Mouse (Mus musculus) myocyte (in vitro differentiated cells): ENCODE data around the gene Ganab.

ENCODE experiments used
- CEBPB ChIP-seq: IDR thresholded peaks from 2 replicates; pipeline ENCODE4 v1.6.1; 2011; ENCODE audit warnings: mild to moderate bottlenecking, moderate library complexity; ENCODE audit not compliant: poor library complexity, insufficient read depth, severe bottlenecking
- E2F4 ChIP-seq: IDR thresholded peaks from one replicate; pipeline ENCODE4 v1.6.1; 2011; ENCODE audit warnings: mild to moderate bottlenecking, control low read depth, moderate library complexity; ENCODE audit not compliant: insufficient read depth
- MAX ChIP-seq: IDR thresholded peaks from one replicate; pipeline ENCODE4 v1.6.1; 2011; ENCODE audit warnings: low read depth, mild to moderate bottlenecking, control low read depth
- MYOD1 ChIP-seq, 3 experiments: IDR thresholded peaks; one replicate each; pipeline ENCODE4 v1.6.1; 2011; ENCODE audit warnings: control low read depth in 2 of 3, low read depth in 2 of 3, mild to moderate bottlenecking in 2 of 3, moderate library complexity in 1 of 3; ENCODE audit not compliant: insufficient read length in 2 of 3, control insufficient read depth in 1 of 3
- MYOG ChIP-seq, 3 experiments: IDR thresholded peaks; one replicate each; pipeline ENCODE4 v1.6.1; 2011; ENCODE audit warnings: control low read depth in 2 of 3, low read depth in 2 of 3, mild to moderate bottlenecking in 2 of 3; ENCODE audit not compliant: insufficient read length in 2 of 3, control insufficient read depth in 1 of 3, insufficient read depth in 1 of 3
- POLR2A ChIP-seq: IDR thresholded peaks from one replicate; pipeline ENCODE4 v1.6.1; 2011; ENCODE audit warnings: low read depth, mild to moderate bottlenecking, control low read depth, moderate library complexity; ENCODE audit not compliant: insufficient read length
- POLR2AphosphoS2 ChIP-seq: IDR thresholded peaks from one replicate; pipeline ENCODE4 v1.6.1; 2011; ENCODE audit warnings: low read depth, control low read depth; ENCODE audit not compliant: insufficient read length
- REST ChIP-seq: IDR thresholded peaks from one replicate; pipeline ENCODE4 v1.6.1; 2011; ENCODE audit warnings: mild to moderate bottlenecking, control low read depth, moderate library complexity; ENCODE audit not compliant: insufficient read depth, insufficient read length
- SRF ChIP-seq: IDR thresholded peaks from one replicate; pipeline ENCODE4 v1.6.1; 2011; ENCODE audit warnings: low read depth; ENCODE audit not compliant: control insufficient read depth, insufficient read length
- TCF12 ChIP-seq: IDR thresholded peaks from one replicate; pipeline ENCODE4 v1.6.1; 2011; ENCODE audit warnings: mild to moderate bottlenecking, control low read depth; ENCODE audit not compliant: poor library complexity, insufficient read depth, severe bottlenecking
- TCF3 ChIP-seq: IDR thresholded peaks from one replicate; pipeline ENCODE4 v1.6.1; 2011; ENCODE audit warnings: low read depth, control low read depth; ENCODE audit not compliant: insufficient read length
- USF1 ChIP-seq: IDR thresholded peaks from one replicate; pipeline ENCODE4 v1.6.1; 2011; ENCODE audit warnings: low read depth, mild to moderate bottlenecking, control low read depth, moderate library complexity

- TF ChIP-seq POLR2A = no peak
- TF ChIP-seq MYOD1 (IDR thresholded peaks at IDR 0.05; ENCODE audit: control insufficient read depth in 1 of 3, insufficient read length in 2 of 3, low read depth in 2 of 3) = no peak
- TF ChIP-seq E2F4 = no peak
- TF ChIP-seq USF1 = no peak
- TF ChIP-seq REST = no peak
- TF ChIP-seq CEBPB = no peak
- no peak for TF ChIP-seq MAX
- TF ChIP-seq TCF12 = no peak
- TF ChIP-seq POLR2AphosphoS2 = no peak
- no peak for TF ChIP-seq MYOG (IDR thresholded peaks at IDR 0.05; ENCODE audit: control insufficient read depth in 1 of 3, insufficient read depth in 1 of 3, insufficient read length in 2 of 3, low read depth in 2 of 3)
- TF ChIP-seq TCF3 = no peak
- TF ChIP-seq SRF = no peak
These were observed 30.1 kb downstream of the Ganab start for GRCm38 (mm10) chr19:8927891-8928525.
